Mouse (Mus musculus): ENCODE measurements around the gene Eif3k. TPM values are rescaled to one million over a fixed set of nuclear protein-coding genes. Genes with fewer than 3 reads are reported as not detected.

Gene Eif3k
- polyA plus RNA-seq, 2 experiments = 450 to 473 TPM

DNA sequence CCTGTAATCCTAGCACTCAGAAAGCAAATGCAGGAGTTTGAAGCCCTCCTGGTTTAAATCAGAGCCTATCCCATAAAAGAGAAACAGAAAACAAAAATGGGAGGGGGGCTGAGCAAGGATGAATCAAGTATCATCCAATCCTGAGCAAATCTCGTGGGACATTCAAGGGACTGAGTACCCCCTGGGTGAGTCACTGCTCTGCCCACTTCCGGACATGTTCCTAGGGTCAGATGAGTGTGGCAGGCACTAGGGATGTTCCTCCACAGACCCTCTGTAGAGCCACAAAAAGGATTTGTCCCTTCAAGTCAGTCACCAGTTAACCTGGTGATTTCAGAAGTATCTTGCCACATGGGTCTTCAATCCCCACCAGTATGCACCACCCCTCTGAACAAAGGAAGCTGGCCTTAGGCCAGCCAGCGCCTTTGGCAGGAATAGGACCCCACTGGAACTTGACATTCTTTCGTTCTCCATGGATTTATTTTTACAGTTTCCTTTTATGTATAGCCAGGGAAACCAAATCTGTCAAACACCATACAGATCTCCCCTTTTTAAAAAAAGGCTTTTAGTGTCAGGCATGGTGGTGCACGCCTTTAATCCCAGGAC, 26.3 kb downstream of the Eif3k start:
- H3K36me3 ChIP-seq (ENCODE audit: control insufficient read depth, insufficient read depth, low read length) = peaks cover 15% of the 10 kb centered on the region
- DNase-seq (ENCODE audit: low spot score) (no peak), ATAC-seq (ENCODE audit: low FRiP score, low read depth) (no peak)
- no peak overlapping the region for H3K4me3 ChIP-seq (replicated peaks; ENCODE audit: low read length)
- TF ChIP-seq POLR2A (IDR thresholded peaks at IDR 0.05; ENCODE audit: borderline replicate concordance, extremely low read depth, insufficient read depth, insufficient read length) = no peak
- H3K4me2 ChIP-seq (replicated peaks; ENCODE audit: low read depth, low read length, severe bottlenecking) = no peak overlapping the region
- H3K9ac ChIP-seq (ENCODE audit: low read depth, low read length, severe bottlenecking) = no peak overlapping the region
- H3K27ac ChIP-seq (replicated peaks; ENCODE audit: low read depth, low read length) = peak overlapping the region; percentile 63
- peaks cover 76% of the 10 kb centered on the region for H3K4me1 ChIP-seq (ENCODE audit: control insufficient read depth, insufficient read depth, low read length)
- H3K9me3 ChIP-seq (ENCODE audit: control insufficient read depth, low read length) = no peaks in the 10 kb centered on the region
- no peaks in the 10 kb centered on the region for H3K27me3 ChIP-seq (ENCODE audit: control insufficient read depth, insufficient read depth, low read length)
- 50% methylated on average over 5 of the region's 5 CpGs for WGBS

DNA sequence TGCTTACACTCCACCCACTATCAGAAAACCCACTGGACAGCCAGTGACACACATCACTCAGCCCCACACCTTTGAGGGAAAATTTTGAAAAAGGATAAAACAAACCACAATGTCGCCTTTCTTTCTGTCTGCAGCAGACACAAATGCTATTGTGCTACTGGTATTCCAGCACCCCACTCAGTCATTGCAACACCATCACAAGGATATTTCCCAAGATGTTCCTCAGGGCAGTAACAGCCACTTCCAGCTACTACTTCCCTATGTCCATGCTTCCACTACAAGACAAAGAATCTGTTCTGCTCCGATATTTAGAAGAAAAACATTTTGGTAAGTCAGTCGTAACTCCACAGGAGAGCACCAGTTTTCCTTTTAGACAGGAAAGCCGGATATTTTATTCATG, 26.9 kb downstream of the Eif3k start:
- Histone ChIP-seq H3K4me2 (replicated peaks; ENCODE audit: low read depth, low read length, severe bottlenecking) (no peak overlapping the region), H3K27me3 (ENCODE audit: control insufficient read depth, insufficient read depth, low read length) (no peaks in the 10 kb centered on the region), H3K4me3 (replicated peaks; ENCODE audit: low read length) (no peak overlapping the region), H3K36me3 (ENCODE audit: control insufficient read depth, insufficient read depth, low read length) (peaks cover 15% of the 10 kb centered on the region), H3K9me3 (ENCODE audit: control insufficient read depth, low read length) (no peaks in the 10 kb centered on the region), H3K27ac (replicated peaks; ENCODE audit: low read depth, low read length) (peak overlapping the region; percentile 63), H3K4me1 (ENCODE audit: control insufficient read depth, insufficient read depth, low read length) (peaks cover 75% of the 10 kb centered on the region), H3K9ac (ENCODE audit: low read depth, low read length, severe bottlenecking) (no peak overlapping the region)
- 66% methylated on average over 4 of the region's 4 CpGs for WGBS
- DNase-seq (ENCODE audit: low spot score) (no peak), ATAC-seq (ENCODE audit: low FRiP score, low read depth) (no peak)
- no peak for TF ChIP-seq POLR2A (IDR thresholded peaks at IDR 0.05; ENCODE audit: borderline replicate concordance, extremely low read depth, insufficient read depth, insufficient read length)

DNA sequence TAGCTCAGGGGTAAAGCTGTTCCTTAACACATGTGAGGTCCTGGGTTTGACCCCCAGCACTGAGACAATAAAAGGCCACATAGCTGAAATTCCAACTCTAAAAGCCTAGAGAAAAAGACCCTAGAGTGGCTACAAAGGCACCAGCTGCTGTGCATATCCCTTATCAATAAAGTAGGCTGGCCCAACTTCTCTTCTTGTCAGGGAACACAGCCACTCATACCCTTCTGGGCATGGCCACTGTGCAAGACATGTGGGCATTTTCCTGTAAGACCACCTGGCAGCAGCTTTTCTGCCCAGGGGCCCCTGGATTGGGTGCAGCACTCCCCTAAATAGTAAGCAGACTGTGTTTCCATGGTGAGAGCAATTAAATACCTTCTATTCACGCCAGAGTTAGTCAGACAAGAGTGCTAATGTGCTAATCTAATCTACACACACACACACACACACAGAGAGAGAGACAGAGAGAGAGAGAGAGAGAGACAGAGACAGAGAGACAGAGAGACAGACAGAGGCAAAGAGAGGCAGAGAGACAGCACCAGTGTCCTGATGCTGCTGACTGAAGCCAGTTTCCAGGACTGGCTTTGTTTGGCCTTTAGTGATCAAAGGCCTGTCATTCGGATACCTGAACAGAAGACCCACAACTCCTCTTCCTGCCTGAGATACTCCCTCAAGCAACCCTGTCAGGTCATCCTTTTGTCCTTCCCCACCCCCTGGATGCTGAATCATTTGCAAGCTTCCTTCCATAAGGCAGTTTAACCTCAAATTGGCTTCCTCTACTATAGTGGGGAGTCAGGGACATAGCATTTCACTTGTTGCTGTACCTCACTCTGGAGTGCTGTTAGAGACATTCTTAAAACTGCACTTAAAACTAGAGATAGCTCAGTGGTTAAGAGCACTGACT, 27.9 kb downstream of the Eif3k start:
- peak; percentile 39; the same call in 1 of the 2 replicates for ATAC-seq (ENCODE audit: low FRiP score, low read depth)
- DNase-seq (ENCODE audit: low spot score) = no peak
- peak overlapping the region; percentile 87 for H3K27ac ChIP-seq (replicated peaks; ENCODE audit: low read depth, low read length)
- peak overlapping the region; percentile 18; the same call in 1 of the 2 replicates for H3K9ac ChIP-seq (ENCODE audit: low read depth, low read length, severe bottlenecking)
- H3K4me2 ChIP-seq (replicated peaks; ENCODE audit: low read depth, low read length, severe bottlenecking) = 0 out of 2 replicates have a peak overlapping the region, but pooled peaks have one; percentile 0
- peaks cover 75% of the 10 kb centered on the region for H3K4me1 ChIP-seq (ENCODE audit: control insufficient read depth, insufficient read depth, low read length)
- no peaks in the 10 kb centered on the region for H3K27me3 ChIP-seq (ENCODE audit: control insufficient read depth, insufficient read depth, low read length)
- TF ChIP-seq POLR2A (IDR thresholded peaks at IDR 0.05; ENCODE audit: borderline replicate concordance, extremely low read depth, insufficient read depth, insufficient read length) = no peak
- H3K9me3 ChIP-seq (ENCODE audit: control insufficient read depth, low read length) = no peaks in the 10 kb centered on the region
- 16% methylated on average over 2 of the region's 2 CpGs for WGBS
- H3K4me3 ChIP-seq (replicated peaks; ENCODE audit: low read length) = no peak overlapping the region
- peaks cover 15% of the 10 kb centered on the region for H3K36me3 ChIP-seq (ENCODE audit: control insufficient read depth, insufficient read depth, low read length)

- H3K4me2 ChIP-seq (replicated peaks; ENCODE audit: low read depth, low read length, severe bottlenecking) = 0 out of 2 replicates have a peak overlapping the region, but pooled peaks have one; percentile 0
- no peaks in the 10 kb centered on the region for H3K27me3 ChIP-seq (ENCODE audit: control insufficient read depth, insufficient read depth, low read length)
- H3K4me3 ChIP-seq (replicated peaks; ENCODE audit: low read length) = no peak overlapping the region
- no peaks in the 10 kb centered on the region for H3K9me3 ChIP-seq (ENCODE audit: control insufficient read depth, low read length)
- peaks cover 15% of the 10 kb centered on the region for H3K36me3 ChIP-seq (ENCODE audit: control insufficient read depth, insufficient read depth, low read length)
- ATAC-seq (ENCODE audit: low FRiP score, low read depth) (peak; percentile 13; the same call in 1 of the 2 replicates), DNase-seq (ENCODE audit: low spot score) (peak; percentile 73)
- TF ChIP-seq POLR2A (IDR thresholded peaks at IDR 0.05; ENCODE audit: borderline replicate concordance, extremely low read depth, insufficient read depth, insufficient read length) = no peak
- H3K4me1 ChIP-seq (ENCODE audit: control insufficient read depth, insufficient read depth, low read length) = peaks cover 76% of the 10 kb centered on the region
- 7% methylated on average over 3 of the region's 3 CpGs for WGBS
- H3K27ac ChIP-seq (replicated peaks; ENCODE audit: low read depth, low read length) = peak overlapping the region; percentile 87
- peak overlapping the region; percentile 18; the same call in 1 of the 2 replicates for H3K9ac ChIP-seq (ENCODE audit: low read depth, low read length, severe bottlenecking)
Observed at GRCm38 (mm10) chr7:28952786-28953185, 28.9 kb downstream of the Eif3k start.

DNA sequence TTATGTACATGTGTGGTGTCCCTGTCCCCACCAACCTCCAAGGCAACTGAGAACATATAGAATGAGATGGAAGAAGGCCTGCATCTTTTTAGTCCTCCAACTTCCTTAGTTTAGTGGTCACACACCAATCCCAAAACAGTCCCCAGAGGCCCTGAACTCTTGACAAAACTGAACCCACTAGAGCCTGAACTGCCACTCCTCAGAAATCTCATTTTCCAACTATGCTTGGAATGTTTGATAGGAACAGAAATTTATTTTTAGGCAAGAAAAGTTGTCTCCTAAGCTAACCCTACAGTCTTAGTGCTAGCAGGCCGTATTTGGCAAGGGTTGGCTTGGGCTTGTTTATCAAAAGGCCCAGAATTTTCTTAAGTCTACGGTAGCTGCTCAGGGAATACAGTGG, 29.9 kb downstream of the Eif3k start:
- 74% methylated on average over 2 of the region's 2 CpGs for WGBS
- no peak overlapping the region for H3K4me3 ChIP-seq (replicated peaks; ENCODE audit: low read length)
- H3K36me3 ChIP-seq (ENCODE audit: control insufficient read depth, insufficient read depth, low read length) = peaks cover 15% of the 10 kb centered on the region
- H3K4me1 ChIP-seq (ENCODE audit: control insufficient read depth, insufficient read depth, low read length) = peaks cover 79% of the 10 kb centered on the region
- DNase-seq (ENCODE audit: low spot score) (no peak), ATAC-seq (ENCODE audit: low FRiP score, low read depth) (no peak)
- H3K27me3 ChIP-seq (ENCODE audit: control insufficient read depth, insufficient read depth, low read length) = no peaks in the 10 kb centered on the region
- H3K4me2 ChIP-seq (replicated peaks; ENCODE audit: low read depth, low read length, severe bottlenecking) = no peak overlapping the region
- peak overlapping the region; percentile 87 for H3K27ac ChIP-seq (replicated peaks; ENCODE audit: low read depth, low read length)
- no peak overlapping the region for H3K9ac ChIP-seq (ENCODE audit: low read depth, low read length, severe bottlenecking)
- TF ChIP-seq POLR2A (IDR thresholded peaks at IDR 0.05; ENCODE audit: borderline replicate concordance, extremely low read depth, insufficient read depth, insufficient read length) = no peak
- H3K9me3 ChIP-seq (ENCODE audit: control insufficient read depth, low read length) = no peaks in the 10 kb centered on the region
